Mouse (Mus musculus) adrenal gland, postnatal 14 days (tissue): ENCODE measurements around the gene Zfhx3. TPM values are rescaled to one million over a fixed set of nuclear protein-coding genes. Genes with fewer than 3 reads are reported as not detected.

Experiments used
- DNase-seq: peaks from one replicate; pipeline ENCODE4 v3.0.0; 2021; ENCODE audit warnings: mixed read lengths
- total RNA-seq: library from RNA; stranded (reverse); gene quantifications from 2 replicates; pipeline ENCODE4 v1.2.3, GENCODE M21; 2021

Gene Zfhx3
- total RNA-seq, 1 experiment from 2014 or later: 43.5 TPM

- DNase-seq: no peak
Observed at GRCm38 (mm10) chr8:108017727-108018126, 75.3 kb downstream of the Zfhx3 start.

GRCm38 (mm10) chr8:108019651-108020050, 77.2 kb downstream of the Zfhx3 start:
- no peak for DNase-seq

GRCm38 (mm10) chr8:108022404-108022803, 80.0 kb downstream of the Zfhx3 start:
- no peak for DNase-seq

GRCm38 (mm10) chr8:108024331-108024730, 81.9 kb downstream of the Zfhx3 start:
- no peak for DNase-seq

GRCm38 (mm10) chr8:108025249-108025648, 82.8 kb downstream of the Zfhx3 start:
- DNase-seq: peak; percentile 7

GRCm38 (mm10) chr8:108026557-108027440, 84.4 kb downstream of the Zfhx3 start:
- DNase-seq: peak; percentile 31

- DNase-seq: peak; percentile 38
Observed at GRCm38 (mm10) chr8:108027561-108028025, 85.1 kb downstream of the Zfhx3 start.

- DNase-seq: no peak
Observed at GRCm38 (mm10) chr8:108028440-108028839, 86.0 kb downstream of the Zfhx3 start.

- no peak for DNase-seq
Observed at GRCm38 (mm10) chr8:108031159-108031558, 88.7 kb downstream of the Zfhx3 start.

- DNase-seq: no peak
Observed at GRCm38 (mm10) chr8:108034070-108034469, 91.6 kb downstream of the Zfhx3 start.

- DNase-seq: no peak
Observed at GRCm38 (mm10) chr8:108034726-108035125, 92.3 kb downstream of the Zfhx3 start.

- no peak for DNase-seq
Observed at GRCm38 (mm10) chr8:108043618-108044017, 101.2 kb downstream of the Zfhx3 start.

GRCm38 (mm10) chr8:108044185-108044584, 101.7 kb downstream of the Zfhx3 start:
- DNase-seq: no peak

GRCm38 (mm10) chr8:108056241-108056640, 113.8 kb downstream of the Zfhx3 start:
- DNase-seq: no peak

GRCm38 (mm10) chr8:108061972-108062371, 119.5 kb downstream of the Zfhx3 start:
- DNase-seq: no peak

GRCm38 (mm10) chr8:108067111-108067510, 124.7 kb downstream of the Zfhx3 start:
- no peak for DNase-seq

- DNase-seq: no peak
Observed at GRCm38 (mm10) chr8:108068195-108068594, 125.8 kb downstream of the Zfhx3 start.

- no peak for DNase-seq
Observed at GRCm38 (mm10) chr8:108070438-108070837, 128.0 kb downstream of the Zfhx3 start.

- DNase-seq: no peak
Observed at GRCm38 (mm10) chr8:108072126-108072746, 129.8 kb downstream of the Zfhx3 start.

GRCm38 (mm10) chr8:108072853-108073252, 130.4 kb downstream of the Zfhx3 start:
- no peak for DNase-seq

- DNase-seq: peak; percentile 32
Observed at GRCm38 (mm10) chr8:108075176-108075575, 132.7 kb downstream of the Zfhx3 start.

- no peak for DNase-seq
Observed at GRCm38 (mm10) chr8:108078726-108079125, 136.3 kb downstream of the Zfhx3 start.

GRCm38 (mm10) chr8:108086913-108087312, 144.5 kb downstream of the Zfhx3 start:
- peak; percentile 40 for DNase-seq
